Mouse (Mus musculus) lung, embryonic 16.5 days (tissue): ENCODE measurements around the gene Olfr145. TPM values are rescaled to one million over a fixed set of nuclear protein-coding genes. Genes with fewer than 3 reads are reported as not detected.

Experiments
- ATAC-seq: fragments of 200-750 bp; cut with Nextera tagmentation; 2 replicates; pipeline ENCODE4 v1.8.0; 2017; ENCODE audit warnings: low read depth, mild to moderate bottlenecking, moderate library complexity
- H3K27ac ChIP-seq: fragments of 300-500 bp; sonication (generic); 2 replicates; pipeline ENCODE4 v1.5.1; 2014; ENCODE audit warnings: mild to moderate bottlenecking, control low read depth, low read length
- H3K27me3 ChIP-seq: fragments of 300-500 bp; sonication (generic); 2 replicates; pipeline ENCODE4 v1.6.1; 2014; ENCODE audit warnings: low read depth, low read length, mixed read lengths; ENCODE audit not compliant: control insufficient read depth, insufficient read depth
- H3K36me3 ChIP-seq: fragments of 300-500 bp; sonication (generic); 2 replicates; pipeline ENCODE4 v1.6.1; 2014; ENCODE audit warnings: low read length; ENCODE audit not compliant: control insufficient read depth, insufficient read depth
- H3K4me1 ChIP-seq: fragments of 300-500 bp; sonication (generic); replicated peaks from 2 replicates; pipeline ENCODE4 v1.6.1; 2014; ENCODE audit warnings: low read length, mixed read lengths; ENCODE audit not compliant: control insufficient read depth, insufficient read depth
- H3K4me2 ChIP-seq: fragments of 300-500 bp; sonication (generic); 2 replicates; pipeline ENCODE4 v1.6.1; 2014; ENCODE audit warnings: low read depth, low read length, control low read depth
- H3K4me3 ChIP-seq: fragments of 300-500 bp; sonication (generic); 2 replicates; pipeline ENCODE4 v1.5.1; 2014; ENCODE audit warnings: mild to moderate bottlenecking, low read length, control low read depth
- H3K9ac ChIP-seq: fragments of 300-500 bp; sonication (generic); 2 replicates; pipeline ENCODE4 v1.6.1; 2014; ENCODE audit warnings: low read length, control low read depth
- H3K9me3 ChIP-seq: fragments of 300-500 bp; sonication (generic); 2 replicates; pipeline ENCODE4 v1.6.1; 2016; ENCODE audit warnings: low read length; ENCODE audit not compliant: control insufficient read depth
- WGBS: fragments of 180-500 bp; shearing (Covaris S2); extraction: QIAGEN DNeasy Blood & Tissue Kit; methylation state at CpG from one replicate; pipeline ENCODE4 v1.1.7; 2014; 5-methylcytosine and 5-hydroxymethylcytosine counted together
- polyA plus RNA-seq: library from polyadenylated mRNA; unstranded; fragments of >200 nt; fragmentation: Nextera tagmentation; extraction: Ambion mirVana; gene quantifications from 2 replicates; pipeline ENCODE4 v1.2.1, GENCODE M21; 2015

The Olfr145 gene
- polyA plus RNA-seq, 1 experiment from 2014 or later, result not detected

GRCm38 (mm10) chr9:37918018-37918417, 21.5 kb downstream of the Olfr145 start:
- H3K9me3 ChIP-seq, result no peaks in the 10 kb centered on the region
- no peak overlapping the region for H3K27ac ChIP-seq
- WGBS, result 41% methylated on average over 1 of the region's 1 CpGs
- H3K4me3 ChIP-seq, result no peak overlapping the region
- H3K9ac ChIP-seq, result no peak overlapping the region
- H3K36me3 ChIP-seq, result no peaks in the 10 kb centered on the region
- H3K4me1 ChIP-seq, result no peaks in the 10 kb centered on the region
- H3K27me3 ChIP-seq, result no peaks in the 10 kb centered on the region
- no peak for ATAC-seq
- no peak overlapping the region for H3K4me2 ChIP-seq

- Histone ChIP-seq H3K9ac (no peak overlapping the region), H3K9me3 (no peaks in the 10 kb centered on the region), H3K4me1 (no peaks in the 10 kb centered on the region), H3K27ac (no peak overlapping the region), H3K4me2 (no peak overlapping the region), H3K4me3 (no peak overlapping the region), H3K36me3 (no peaks in the 10 kb centered on the region), H3K27me3 (no peaks in the 10 kb centered on the region)
- WGBS, result 69% methylated on average over 5 of the region's 5 CpGs
- ATAC-seq, result no peak
Observed at GRCm38 (mm10) chr9:37924194-37924593, 27.7 kb downstream of the Olfr145 start.

- H3K36me3 ChIP-seq, result no peaks in the 10 kb centered on the region
- H3K4me3 ChIP-seq, result no peak overlapping the region
- H3K27ac ChIP-seq, result no peak overlapping the region
- WGBS, result 48% methylated on average over 2 of the region's 2 CpGs
- H3K9me3 ChIP-seq, result no peaks in the 10 kb centered on the region
- H3K27me3 ChIP-seq, result no peaks in the 10 kb centered on the region
- no peak overlapping the region for H3K4me2 ChIP-seq
- ATAC-seq, result no peak
- H3K4me1 ChIP-seq, result no peaks in the 10 kb centered on the region
- no peak overlapping the region for H3K9ac ChIP-seq
Observed at GRCm38 (mm10) chr9:37925445-37925844, 28.9 kb downstream of the Olfr145 start.

GRCm38 (mm10) chr9:37926019-37927013, 29.8 kb downstream of the Olfr145 start:
- 54% methylated on average over 3 of the region's 3 CpGs for WGBS
- no peak for ATAC-seq
- no peak overlapping the region for H3K27ac ChIP-seq
- no peaks in the 10 kb centered on the region for H3K27me3 ChIP-seq
- no peak overlapping the region for H3K4me2 ChIP-seq
- H3K4me3 ChIP-seq, result no peak overlapping the region
- H3K4me1 ChIP-seq, result no peaks in the 10 kb centered on the region
- no peaks in the 10 kb centered on the region for H3K9me3 ChIP-seq
- no peak overlapping the region for H3K9ac ChIP-seq
- H3K36me3 ChIP-seq, result no peaks in the 10 kb centered on the region

DNA sequence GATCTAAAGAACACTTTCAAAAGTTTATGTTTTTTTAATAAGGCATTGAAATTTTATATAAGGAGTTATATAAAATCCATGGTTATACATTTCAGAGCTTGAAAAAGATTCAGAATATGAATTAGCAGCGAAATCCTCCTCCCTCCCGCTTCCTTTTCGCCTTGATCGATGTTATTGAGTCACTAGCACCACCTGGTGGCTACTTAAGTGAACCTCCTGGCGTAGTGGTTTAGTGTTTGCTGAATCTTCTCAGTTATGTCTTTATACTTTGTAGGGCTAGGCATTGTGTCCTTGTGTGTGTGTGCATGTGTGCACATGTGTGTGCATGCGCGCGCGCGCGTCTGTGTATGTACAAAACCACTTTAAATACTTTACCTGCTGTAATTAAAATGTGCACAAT, 36.0 kb downstream of the Olfr145 start:
- H3K4me3 ChIP-seq, result no peak overlapping the region
- H3K9me3 ChIP-seq, result no peaks in the 10 kb centered on the region
- H3K4me2 ChIP-seq, result no peak overlapping the region
- no peaks in the 10 kb centered on the region for H3K27me3 ChIP-seq
- WGBS, result 2% methylated on average over 11 of the region's 11 CpGs
- no peaks in the 10 kb centered on the region for H3K36me3 ChIP-seq
- H3K9ac ChIP-seq, result no peak overlapping the region
- ATAC-seq, result no peak
- H3K27ac ChIP-seq, result no peak overlapping the region
- H3K4me1 ChIP-seq, result no peaks in the 10 kb centered on the region

DNA sequence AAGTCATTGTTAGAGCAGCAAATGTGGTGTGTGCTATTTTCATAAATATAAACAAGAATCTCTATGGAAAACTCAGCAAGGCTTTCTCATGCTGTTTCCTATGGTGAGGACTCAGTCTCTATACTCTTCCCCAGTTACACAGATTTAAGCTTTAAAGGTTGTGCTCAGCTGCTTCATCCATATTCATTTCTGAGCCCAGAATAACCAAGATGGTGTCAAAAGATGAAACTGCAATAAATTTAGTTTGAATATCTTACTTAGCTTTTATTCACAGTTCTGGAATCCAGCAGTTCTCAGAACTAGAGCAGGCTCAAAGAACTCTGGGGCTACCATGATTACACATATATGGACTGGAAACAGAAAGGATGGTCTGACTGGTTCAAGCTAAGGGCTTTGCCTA, 37.6 kb downstream of the Olfr145 start:
- no peaks in the 10 kb centered on the region for H3K9me3 ChIP-seq

GRCm38 (mm10) chr9:37941167-37941566, 44.6 kb downstream of the Olfr145 start:
- 85% methylated on average over 2 of the region's 2 CpGs for WGBS
- Histone ChIP-seq H3K27ac (no peak overlapping the region), H3K27me3 (no peaks in the 10 kb centered on the region), H3K4me1 (no peaks in the 10 kb centered on the region), H3K4me2 (no peak overlapping the region), H3K9ac (no peak overlapping the region), H3K36me3 (no peaks in the 10 kb centered on the region), H3K4me3 (no peak overlapping the region), H3K9me3 (no peaks in the 10 kb centered on the region)
- ATAC-seq, result no peak

More for the DNA sequence above, 37.6 kb downstream of the Olfr145 start:
- no peaks in the 10 kb centered on the region for H3K36me3 ChIP-seq
- no peak overlapping the region for H3K9ac ChIP-seq
- no peak for ATAC-seq
- H3K27me3 ChIP-seq, result no peaks in the 10 kb centered on the region
- no peak overlapping the region for H3K4me2 ChIP-seq
- H3K4me3 ChIP-seq, result no peak overlapping the region
- no peak overlapping the region for H3K27ac ChIP-seq
- no peaks in the 10 kb centered on the region for H3K4me1 ChIP-seq

Other genes starting within 250 kb of the Olfr145 start
- 134 and 139 TPM in 2 replicates for gene Tbrg1, start 239.4 kb upstream of the Olfr145 start, polyA plus RNA-seq
- 1.0 TPM in 1 of 2 replicates, not detected in the other for gene Panx3, start 227.5 kb upstream of the Olfr145 start, polyA plus RNA-seq
- not detected in 2 replicates for gene Olfr160, start 180.5 kb upstream of the Olfr145 start, polyA plus RNA-seq
- not detected in 2 replicates for gene Olfr874, start 151.6 kb upstream of the Olfr145 start, polyA plus RNA-seq
- gene Olfr875, start 124.9 kb upstream of the Olfr145 start, polyA plus RNA-seq, result not detected in 2 replicates
- gene Olfr876, start 93.7 kb upstream of the Olfr145 start, polyA plus RNA-seq, result not detected in 2 replicates
- not detected in 2 replicates for gene Olfr877, start 42.5 kb upstream of the Olfr145 start, polyA plus RNA-seq
- gene Olfr878, start 21.1 kb downstream of the Olfr145 start, polyA plus RNA-seq, result not detected in 2 replicates
- gene Olfr881, start 95.1 kb downstream of the Olfr145 start, polyA plus RNA-seq, result not detected in 2 replicates
- not detected in 2 replicates for gene Olfr883, start 129.1 kb downstream of the Olfr145 start, polyA plus RNA-seq
- not detected in 2 replicates for gene Olfr884, start 149.8 kb downstream of the Olfr145 start, polyA plus RNA-seq
- not detected in 2 replicates for gene Olfr885, start 164.6 kb downstream of the Olfr145 start, polyA plus RNA-seq
- not detected in 2 replicates for gene Olfr887, start 187.3 kb downstream of the Olfr145 start, polyA plus RNA-seq
- gene Olfr888, start 211.4 kb downstream of the Olfr145 start, polyA plus RNA-seq, result not detected in 2 replicates
- 0.04 TPM in 1 of 2 replicates, not detected in the other for gene Olfr889, start 218.5 kb downstream of the Olfr145 start, polyA plus RNA-seq
- gene Olfr890, start 245.8 kb downstream of the Olfr145 start, polyA plus RNA-seq, result not detected in 2 replicates